Mouse (Mus musculus): Measurements from ENCODE around the gene Pramel7.

DNA sequence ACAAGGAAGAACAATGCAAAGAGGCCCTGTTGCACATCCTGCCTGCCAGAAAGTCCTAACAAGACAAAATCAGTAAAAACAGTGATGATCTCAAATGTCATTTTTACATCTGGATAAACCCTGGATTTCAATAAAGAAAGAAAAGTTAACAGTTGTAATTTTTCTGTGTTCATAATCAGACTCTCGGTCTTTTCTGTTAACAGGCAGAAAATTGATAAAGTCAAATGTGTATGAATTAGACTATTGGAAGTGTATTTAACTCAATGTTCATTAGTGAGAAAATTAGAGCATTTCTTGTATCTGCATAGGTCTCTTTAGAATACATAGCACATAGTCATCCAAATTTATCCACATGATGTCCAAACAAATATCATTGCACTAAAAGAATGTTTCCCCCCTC is 48.5 kb upstream of the Pramel7 start, which contains the start of gene Olfr1128:
- no peak for TF ChIP-seq CHD2 (IDR thresholded peaks at IDR 0.05; ENCODE audit: low read depth, low read length)
- TF ChIP-seq ZC3H11A (IDR thresholded peaks at IDR 0.05; ENCODE audit: borderline replicate concordance, low read depth, low read length): no peak

Measured in ES-E14 (cell line).